Mouse (Mus musculus) small intestine, adult 2 months (tissue): Measurements from ENCODE around the gene Sgpl1. TPM values are rescaled to one million over a fixed set of nuclear protein-coding genes. Genes with fewer than 3 reads are reported as not detected.

Experiments
- H3K27ac ChIP-seq: fragments of 200-500 bp; 2 replicates; pipeline ENCODE4 v1.5.1; 2012; ENCODE audit warnings: low read depth, low read length, control low read depth, inconsistent platforms; ENCODE audit not compliant: insufficient read depth
- H3K27me3 ChIP-seq: fragments of 200-500 bp; 2 replicates; pipeline ENCODE4 v1.6.1; 2012; ENCODE audit warnings: mild to moderate bottlenecking, moderate library complexity, low read length, inconsistent platforms; ENCODE audit not compliant: control insufficient read depth, insufficient read depth
- H3K36me3 ChIP-seq: fragments of 200-500 bp; 2 replicates; pipeline ENCODE4 v1.6.1; 2012; ENCODE audit warnings: mild to moderate bottlenecking, low read length, control low read depth, inconsistent platforms; ENCODE audit not compliant: control insufficient read depth, insufficient read depth
- H3K4me1 ChIP-seq: fragments of 200-500 bp; 2 replicates; pipeline ENCODE4 v1.6.1; 2012; ENCODE audit warnings: low read length, inconsistent platforms, mixed read lengths; ENCODE audit not compliant: control insufficient read depth, insufficient read depth, insufficient read length
- H3K4me3 ChIP-seq: fragments of 200-500 bp; 2 replicates; pipeline ENCODE4 v1.5.1; 2012; ENCODE audit warnings: low read depth, mild to moderate bottlenecking, control low read depth, inconsistent platforms, low read length, moderate library complexity
- CTCF ChIP-seq: fragments of 200-500 bp; IDR thresholded peaks from 2 replicates; pipeline ENCODE4 v1.5.1; 2012; ENCODE audit warnings: low read depth, mild to moderate bottlenecking, control low read depth, inconsistent platforms, low read length, moderate library complexity, mixed read lengths; ENCODE audit not compliant: insufficient replicate concordance, insufficient read length; ENCODE audit errors: extremely low read depth
- POLR2A ChIP-seq: fragments of 200-500 bp; IDR thresholded peaks from 2 replicates; pipeline ENCODE4 v1.6.1; 2012; ENCODE audit warnings: low read depth, mild to moderate bottlenecking, control low read depth, inconsistent platforms, low read length, moderate library complexity
- WGBS: fragments of 180-500 bp; shearing (Covaris S2); methylation state at CpG from one replicate; pipeline ENCODE4 v1.1.7; 2018; 5-methylcytosine and 5-hydroxymethylcytosine counted together
- polyA plus RNA-seq: library from polyadenylated mRNA; depleted of rRNA; stranded (reverse); fragments of >200 nt; gene quantifications from 2 replicates; pipeline ENCODE4 v1.2.3, GENCODE M21; 2012

Gene Sgpl1
- polyA plus RNA-seq, 1 experiment = 137 TPM

- Histone ChIP-seq H3K36me3 (no peaks in the 10 kb centered on the region), H3K27me3 (no peaks in the 10 kb centered on the region), H3K27ac (no peak overlapping the region), H3K4me1 (peaks cover 5% of the 10 kb centered on the region; the same call in 1 of the 2 replicates), H3K4me3 (no peak overlapping the region)
- WGBS = 87% methylated on average over 8 of the region's 8 CpGs
- TF ChIP-seq CTCF = no peak
- no peak for TF ChIP-seq POLR2A
Measured at GRCm38 (mm10) chr10:61178687-61179086, 31.2 kb upstream of the Sgpl1 start.

GRCm38 (mm10) chr10:61177751-61178150 lies 30.2 kb upstream of the Sgpl1 start:
- Histone ChIP-seq H3K4me1 (peaks cover 5% of the 10 kb centered on the region; the same call in 1 of the 2 replicates), H3K27ac (no peak overlapping the region), H3K27me3 (no peaks in the 10 kb centered on the region), H3K36me3 (no peaks in the 10 kb centered on the region), H3K4me3 (no peak overlapping the region)
- 74% methylated on average over 4 of the region's 4 CpGs for WGBS
- TF ChIP-seq POLR2A (no peak), CTCF (no peak)

- Histone ChIP-seq H3K4me1 (peaks cover 5% of the 10 kb centered on the region; the same call in 1 of the 2 replicates), H3K4me3 (no peak overlapping the region), H3K36me3 (no peaks in the 10 kb centered on the region), H3K27ac (no peak overlapping the region), H3K27me3 (no peaks in the 10 kb centered on the region)
- WGBS = 54% methylated on average over 7 of the region's 7 CpGs
- TF ChIP-seq CTCF (no peak), POLR2A (no peak)
Measured at GRCm38 (mm10) chr10:61176221-61176790, 28.8 kb upstream of the Sgpl1 start.

DNA sequence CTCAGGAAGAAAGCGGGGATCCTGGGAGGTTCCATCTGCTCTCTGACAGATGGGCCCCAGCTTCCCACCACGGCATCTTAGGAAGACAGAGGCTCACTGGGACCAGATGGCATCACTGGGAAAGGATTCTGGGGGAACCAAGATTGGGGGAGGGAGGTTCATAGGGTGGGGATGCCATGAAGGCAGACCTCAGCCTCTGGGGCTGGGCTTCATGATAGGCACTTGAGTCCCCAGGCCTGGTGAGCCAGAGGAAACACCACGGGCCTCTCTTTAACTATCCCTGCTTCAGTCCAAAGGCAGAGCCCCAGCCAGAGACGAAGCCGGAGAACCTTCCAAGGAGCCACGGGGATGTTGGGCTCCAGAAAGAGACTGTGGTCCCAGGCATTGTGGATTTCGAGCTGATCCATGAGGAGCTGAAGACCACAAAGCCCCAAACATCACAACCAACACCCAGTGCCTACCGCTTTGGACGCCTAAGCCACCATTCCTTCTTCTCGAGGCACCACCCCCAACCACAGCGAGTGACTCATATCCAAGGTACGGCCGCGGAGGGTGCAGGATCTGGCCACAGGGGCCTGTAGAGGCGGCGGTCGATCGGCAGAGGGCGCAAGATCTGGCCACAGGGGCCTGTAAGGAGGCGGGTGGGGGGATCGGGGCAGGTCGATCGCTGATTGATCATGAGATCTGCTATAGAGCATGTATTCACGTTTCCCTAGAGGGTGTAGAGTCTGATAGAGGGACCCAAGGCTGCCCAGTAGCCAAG lies 28.1 kb upstream of the Sgpl1 start:
- TF ChIP-seq CTCF = peak; percentile 40; the same call in 1 of the 2 replicates
- no peak for TF ChIP-seq POLR2A
- Histone ChIP-seq H3K27me3 (no peaks in the 10 kb centered on the region), H3K27ac (no peak overlapping the region), H3K36me3 (no peaks in the 10 kb centered on the region), H3K4me1 (peaks cover 5% of the 10 kb centered on the region; the same call in 1 of the 2 replicates), H3K4me3 (no peak overlapping the region)
- 14% methylated on average over 24 of the region's 24 CpGs for WGBS

GRCm38 (mm10) chr10:61174711-61175441 lies 27.4 kb upstream of the Sgpl1 start:
- Histone ChIP-seq H3K4me1 (peaks cover 5% of the 10 kb centered on the region; the same call in 1 of the 2 replicates), H3K36me3 (no peaks in the 10 kb centered on the region), H3K27ac (no peak overlapping the region), H3K27me3 (no peaks in the 10 kb centered on the region), H3K4me3 (no peak overlapping the region)
- TF ChIP-seq POLR2A (no peak), CTCF (no peak)
- WGBS = 40% methylated on average over 13 of the region's 13 CpGs

- TF ChIP-seq POLR2A (no peak), CTCF (no peak)
- no peak overlapping the region for H3K4me3 ChIP-seq
- no peak overlapping the region for H3K27ac ChIP-seq
- 80% methylated on average over 4 of the region's 4 CpGs for WGBS
- no peaks in the 10 kb centered on the region for H3K36me3 ChIP-seq
- H3K27me3 ChIP-seq = no peaks in the 10 kb centered on the region; the same call in 1 of the 2 replicates
- peaks cover 5% of the 10 kb centered on the region; the same call in 1 of the 2 replicates for H3K4me1 ChIP-seq
Measured at GRCm38 (mm10) chr10:61172496-61172895, 25.0 kb upstream of the Sgpl1 start.
